Mouse (Mus musculus): ENCODE data around the gene Asns.

Asns gene

GRCm38 (mm10) chr6:7692884-7693585 lies at the start of gene Asns:
Asns (minus strand) TSS chr6:7693254.
- peak; percentile 78 for DNase-seq

GRCm38 (mm10) chr6:7741721-7742120 lies 48.7 kb upstream of the Asns start:
- no peak for DNase-seq

- DNase-seq, result no peak
Measured at GRCm38 (mm10) chr6:7737842-7738241, 44.8 kb upstream of the Asns start.

GRCm38 (mm10) chr6:7732754-7733708 lies 40.0 kb upstream of the Asns start:
- peak; percentile 92 for DNase-seq

- DNase-seq, result no peak
Measured at GRCm38 (mm10) chr6:7732097-7732496, 39.0 kb upstream of the Asns start.

- DNase-seq, result no peak
Measured at GRCm38 (mm10) chr6:7729128-7729527, 36.1 kb upstream of the Asns start.

- DNase-seq, result no peak
Measured at GRCm38 (mm10) chr6:7728241-7728640, 35.2 kb upstream of the Asns start.

- DNase-seq, result no peak
Measured at GRCm38 (mm10) chr6:7716236-7716635, 23.2 kb upstream of the Asns start.

- no peak for DNase-seq
Measured at GRCm38 (mm10) chr6:7714230-7714629, 21.2 kb upstream of the Asns start.

- no peak for DNase-seq
Measured at GRCm38 (mm10) chr6:7711837-7712330, 18.8 kb upstream of the Asns start.

GRCm38 (mm10) chr6:7708246-7708645 lies 15.2 kb upstream of the Asns start:
- DNase-seq, result no peak

GRCm38 (mm10) chr6:7706796-7707195 lies 13.7 kb upstream of the Asns start:
- DNase-seq, result no peak

GRCm38 (mm10) chr6:7697999-7698699 lies 5.1 kb upstream of the Asns start:
- no peak for DNase-seq

GRCm38 (mm10) chr6:7697077-7697643 lies 4.1 kb upstream of the Asns start:
- DNase-seq, result no peak

- no peak for DNase-seq
Measured at GRCm38 (mm10) chr6:7696641-7697040, 3.6 kb upstream of the Asns start.

GRCm38 (mm10) chr6:7695901-7696300 lies 2.8 kb upstream of the Asns start:
- no peak for DNase-seq

- DNase-seq, result no peak
Measured at GRCm38 (mm10) chr6:7693666-7694065, 612 bp upstream of the Asns start.

GRCm38 (mm10) chr6:7692451-7692850 lies 603 bp downstream of the Asns start:
- DNase-seq, result peak; percentile 11

GRCm38 (mm10) chr6:7692037-7692436 lies 1.0 kb downstream of the Asns start:
- no peak for DNase-seq

GRCm38 (mm10) chr6:7690456-7690855 lies 2.6 kb downstream of the Asns start:
- no peak for DNase-seq

- no peak for DNase-seq
Measured at GRCm38 (mm10) chr6:7689180-7689579, 3.9 kb downstream of the Asns start.

GRCm38 (mm10) chr6:7686047-7686446 lies 7.0 kb downstream of the Asns start:
- no peak for DNase-seq
